Mouse (Mus musculus) ZHBTc4 (cell line): Measurements from ENCODE around the gene Git1.
A peak's percentile ranks its signal among the peaks of the same experiment; 100 is the strongest.

Experiments used
- DNase-seq: peaks from one replicate; pipeline ENCODE4 v3.0.0-alpha.2; 2011; ENCODE audit warnings: low read depth, low spot score

Gene Git1

DNA sequence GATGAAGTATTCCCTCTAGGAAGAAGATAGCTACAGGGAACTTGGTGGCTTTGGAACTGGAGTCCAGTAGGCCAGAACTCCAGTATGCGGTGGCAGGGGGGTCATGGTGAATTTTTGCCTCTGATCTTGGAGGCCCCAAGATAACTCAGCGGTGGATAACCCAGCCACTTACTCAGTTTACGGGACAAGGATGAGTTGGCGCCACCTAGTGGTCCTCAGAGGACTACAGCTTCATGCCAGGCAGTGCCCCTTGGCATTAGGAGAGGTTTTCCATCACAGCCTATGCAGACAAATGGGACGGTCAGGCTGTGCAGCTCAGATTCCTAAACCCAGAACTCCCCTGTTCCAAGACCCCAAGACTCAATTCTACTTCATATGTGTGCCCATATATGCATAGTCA, 8.0 kb downstream of the Git1 start:
- DNase-seq = peak; percentile 78

DNA sequence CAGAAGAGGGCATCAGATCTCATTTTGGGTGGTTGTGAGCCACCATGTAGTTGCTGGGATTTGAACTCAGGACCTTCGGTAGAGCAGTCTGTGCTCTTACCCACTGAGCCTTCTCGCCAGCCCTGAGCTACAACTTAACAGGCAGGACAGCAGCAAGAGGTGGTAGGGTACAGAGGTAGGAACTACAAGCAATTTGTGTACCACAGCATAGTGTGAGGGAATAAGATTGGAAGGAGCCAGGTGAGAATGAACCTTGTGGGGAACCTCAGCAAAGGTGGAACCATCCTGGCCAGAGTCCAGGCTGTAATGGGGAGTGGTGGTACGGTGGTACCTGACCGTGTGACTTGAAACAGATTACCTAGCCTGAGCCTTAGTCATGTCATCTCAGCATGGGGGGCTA, 8.6 kb downstream of the Git1 start:
- DNase-seq = no peak

DNA sequence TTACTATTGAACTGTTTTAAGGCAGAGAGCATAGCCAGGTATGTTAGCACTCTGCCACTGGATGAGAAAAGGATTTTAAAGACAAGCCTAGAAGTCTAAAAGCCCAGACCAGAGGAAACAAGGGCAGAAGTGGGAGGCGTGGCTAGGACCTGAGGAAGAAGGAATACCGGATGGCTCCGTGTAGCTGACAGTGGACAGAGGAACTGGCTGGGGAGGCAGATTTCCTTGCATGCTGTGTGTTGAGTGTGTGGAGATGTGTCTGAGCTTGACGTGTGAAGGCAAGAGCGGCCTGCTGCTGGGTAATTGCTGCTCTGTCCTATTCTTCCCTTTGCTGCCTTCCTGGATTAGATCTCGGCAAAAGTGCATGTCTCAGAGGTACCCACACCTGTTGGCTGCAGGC, 9.1 kb downstream of the Git1 start:
- no peak for DNase-seq

DNA sequence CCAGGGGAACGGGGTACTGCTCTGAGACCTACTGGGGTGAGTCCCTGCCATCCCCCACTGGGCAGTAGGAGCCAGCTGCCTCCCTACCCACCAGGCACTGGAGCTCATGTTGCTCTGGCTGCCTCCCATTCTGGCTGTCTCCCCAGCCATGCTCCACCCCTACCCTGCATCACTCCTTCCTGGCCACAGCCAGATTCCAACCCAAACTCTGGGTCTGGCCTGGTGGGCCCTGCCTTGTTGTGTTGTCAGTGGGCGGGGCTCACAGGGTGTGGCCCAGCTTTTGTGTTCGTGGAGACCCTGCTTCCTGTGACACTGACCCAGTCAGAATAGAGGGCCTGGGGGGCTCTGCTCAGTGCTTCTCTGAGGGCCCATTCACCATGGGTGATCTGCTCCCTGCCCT, 10.1 kb downstream of the Git1 start:
- DNase-seq = peak; percentile 83

DNA sequence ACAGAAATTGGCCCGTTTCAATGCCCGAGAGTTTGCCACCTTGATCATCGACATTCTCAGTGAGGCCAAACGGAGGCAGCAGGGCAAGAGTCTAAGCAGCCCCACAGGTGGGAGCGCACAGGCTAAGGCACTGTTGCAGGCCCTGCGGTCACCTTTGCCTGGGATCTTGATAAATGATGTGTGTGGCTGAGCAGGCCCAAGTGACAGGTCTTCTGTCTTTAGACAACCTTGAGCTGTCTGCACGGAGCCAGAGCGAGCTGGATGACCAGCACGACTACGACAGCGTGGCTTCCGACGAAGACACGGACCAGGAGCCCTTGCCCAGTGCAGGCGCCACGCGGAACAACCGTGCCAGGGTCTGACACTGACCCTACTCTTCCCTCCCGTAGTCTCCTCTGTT, 11.0 kb downstream of the Git1 start:
- DNase-seq = no peak

DNA sequence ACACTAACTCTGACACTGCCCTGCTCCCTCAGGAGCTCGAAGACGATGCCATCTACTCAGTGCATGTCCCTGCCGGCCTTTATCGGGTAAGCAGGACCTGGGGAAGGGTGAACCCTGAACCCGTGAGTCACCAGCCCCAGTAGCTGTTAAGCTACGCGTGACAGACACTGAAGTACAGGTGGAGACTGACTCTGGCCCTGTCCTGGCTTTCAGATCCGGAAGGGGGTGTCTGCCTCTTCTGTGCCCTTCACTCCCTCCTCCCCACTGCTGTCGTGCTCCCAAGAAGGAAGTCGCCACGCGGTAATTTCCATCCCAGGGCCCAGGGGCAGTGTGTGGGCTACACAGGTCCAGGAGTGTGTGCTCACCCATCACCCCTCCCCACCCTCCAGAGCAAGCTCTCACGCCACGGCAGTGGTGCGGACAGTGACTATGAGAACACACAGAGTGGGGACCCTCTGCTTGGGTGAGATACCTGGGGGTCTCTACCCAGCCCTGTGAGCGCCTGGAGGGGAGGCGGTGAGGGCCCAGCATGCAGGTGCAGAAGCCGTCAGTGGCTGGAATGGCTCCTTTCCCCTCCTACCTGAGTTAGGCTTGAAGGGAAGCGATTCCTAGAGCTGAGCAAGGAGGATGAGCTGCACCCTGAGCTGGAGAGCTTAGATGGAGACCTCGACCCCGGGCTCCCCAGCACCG, 12.1 kb downstream of the Git1 start:
- DNase-seq = no peak

DNA sequence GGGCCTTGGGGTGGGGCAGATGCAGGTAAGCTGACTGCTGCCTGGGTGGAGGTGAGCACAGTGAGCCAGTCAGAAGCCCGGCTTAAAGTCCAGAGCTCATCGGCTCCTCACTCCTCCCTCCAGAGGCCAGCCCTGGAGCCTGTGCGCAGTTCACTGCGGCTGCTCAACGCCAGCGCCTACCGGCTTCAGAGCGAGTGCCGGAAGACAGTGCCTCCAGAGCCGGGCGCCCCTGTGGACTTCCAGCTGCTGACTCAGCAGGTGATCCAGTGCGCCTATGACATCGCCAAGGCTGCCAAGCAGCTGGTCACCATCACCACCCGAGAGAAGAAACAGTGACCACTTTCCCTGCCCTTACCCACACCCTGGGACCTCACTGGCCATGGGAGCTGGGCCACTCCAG, 12.9 kb downstream of the Git1 start:
- DNase-seq = no peak

DNA sequence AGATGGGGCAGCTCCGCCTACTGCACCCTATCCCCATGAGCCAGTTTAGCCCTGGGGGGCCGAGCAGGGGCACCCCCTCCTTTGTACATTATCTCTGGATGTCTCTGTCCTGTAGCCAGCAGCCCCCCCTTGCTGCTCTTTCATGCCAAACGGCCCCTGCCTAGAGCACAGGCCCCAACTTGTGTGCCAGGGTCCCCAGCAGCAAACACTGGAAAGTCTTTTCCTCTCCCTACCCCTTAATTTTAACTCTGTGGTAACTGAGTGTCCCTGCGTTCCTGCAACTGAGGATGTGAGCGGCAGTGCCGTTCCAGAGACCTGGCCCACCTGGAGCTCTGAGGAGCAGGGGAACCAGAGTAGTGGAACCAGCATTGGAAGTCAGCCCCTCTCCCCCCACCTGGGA, 13.6 kb downstream of the Git1 start:
- DNase-seq = no peak

DNA sequence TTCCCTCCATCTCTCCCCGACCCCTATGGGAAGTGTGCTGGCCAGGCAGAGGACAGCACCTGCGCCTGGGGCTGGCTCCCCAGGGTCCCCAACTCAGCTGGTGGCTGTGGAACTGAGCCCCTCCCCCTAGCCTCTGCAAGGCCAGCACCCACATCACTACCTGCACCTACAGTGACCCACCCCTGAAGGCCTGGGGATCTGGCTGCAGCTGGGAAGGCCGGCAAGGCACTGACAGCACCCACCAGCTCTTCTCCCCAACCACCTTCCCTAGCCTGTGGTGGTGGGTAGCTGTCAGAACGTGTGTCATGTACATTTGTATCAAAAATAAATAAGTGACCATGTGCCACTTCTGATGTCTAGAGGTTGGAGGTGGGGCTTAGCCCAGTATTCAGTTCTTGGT, 14.1 kb downstream of the Git1 start:
- no peak for DNase-seq

DNA sequence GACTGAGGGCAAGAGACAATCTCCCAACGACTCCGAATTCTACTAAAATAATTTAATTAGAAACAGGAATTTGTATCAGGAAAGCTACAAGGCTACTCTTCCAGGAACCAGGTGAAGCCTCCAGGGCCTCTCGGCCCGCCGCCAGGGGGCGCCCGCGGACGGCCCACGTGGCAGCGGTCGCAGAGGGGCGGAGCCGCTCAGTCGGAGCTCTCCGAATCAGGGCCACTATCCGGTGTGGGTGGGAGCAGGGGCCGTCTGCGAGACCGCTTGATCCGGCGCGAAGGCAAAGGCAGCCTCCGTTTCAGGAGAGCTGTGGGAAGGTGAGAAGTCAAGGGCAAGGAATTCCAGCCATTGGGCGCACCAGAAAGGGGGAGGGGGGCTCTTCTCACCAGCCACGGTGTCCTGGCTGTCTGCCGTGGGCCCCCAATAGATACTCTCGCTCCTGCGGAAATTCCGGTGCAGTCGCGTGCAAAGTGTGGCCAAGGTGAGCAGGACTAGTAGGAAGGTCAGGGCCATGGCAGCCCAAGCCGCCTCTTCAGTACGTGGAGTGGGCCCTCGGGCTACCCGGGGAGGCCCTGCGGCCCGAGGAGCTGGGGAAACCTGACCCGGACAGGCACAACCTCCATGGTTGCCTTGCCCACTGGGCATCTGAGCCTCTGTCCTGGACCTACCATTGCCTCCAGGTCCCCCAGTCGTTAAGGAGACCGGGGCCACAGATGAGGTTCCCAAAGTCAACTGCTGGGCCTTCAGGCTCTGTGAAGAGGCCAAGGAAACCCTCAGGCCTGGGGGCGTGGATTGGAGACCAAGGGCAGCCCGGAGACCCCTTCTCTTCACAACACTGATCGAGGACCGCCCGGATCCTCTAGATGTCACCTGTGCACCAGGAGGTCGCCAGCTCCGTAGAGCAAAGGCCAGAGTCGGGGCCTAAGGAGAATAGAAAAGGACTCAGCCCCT, 15.0 kb downstream of the Git1 start:
- DNase-seq = peak; percentile 91

DNA sequence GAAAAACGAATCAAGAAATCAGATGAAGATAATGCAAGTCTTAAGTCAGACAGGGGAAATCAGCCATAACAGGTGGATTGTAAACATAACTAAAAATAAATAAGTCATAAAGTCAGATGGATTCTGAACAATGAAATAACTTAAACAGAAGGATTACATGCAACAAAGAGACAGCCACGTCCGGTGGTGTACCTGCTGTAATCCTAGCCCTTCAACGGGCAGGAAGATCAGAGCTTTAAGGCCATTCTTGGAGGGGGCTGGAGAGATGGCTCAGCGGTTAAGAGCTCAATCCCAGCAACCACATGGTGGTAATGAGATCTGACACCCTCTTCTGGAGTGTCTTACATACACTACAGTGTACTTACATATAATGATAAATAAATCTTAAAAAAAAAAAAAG, 18.0 kb downstream of the Git1 start:
- no peak for DNase-seq

DNA sequence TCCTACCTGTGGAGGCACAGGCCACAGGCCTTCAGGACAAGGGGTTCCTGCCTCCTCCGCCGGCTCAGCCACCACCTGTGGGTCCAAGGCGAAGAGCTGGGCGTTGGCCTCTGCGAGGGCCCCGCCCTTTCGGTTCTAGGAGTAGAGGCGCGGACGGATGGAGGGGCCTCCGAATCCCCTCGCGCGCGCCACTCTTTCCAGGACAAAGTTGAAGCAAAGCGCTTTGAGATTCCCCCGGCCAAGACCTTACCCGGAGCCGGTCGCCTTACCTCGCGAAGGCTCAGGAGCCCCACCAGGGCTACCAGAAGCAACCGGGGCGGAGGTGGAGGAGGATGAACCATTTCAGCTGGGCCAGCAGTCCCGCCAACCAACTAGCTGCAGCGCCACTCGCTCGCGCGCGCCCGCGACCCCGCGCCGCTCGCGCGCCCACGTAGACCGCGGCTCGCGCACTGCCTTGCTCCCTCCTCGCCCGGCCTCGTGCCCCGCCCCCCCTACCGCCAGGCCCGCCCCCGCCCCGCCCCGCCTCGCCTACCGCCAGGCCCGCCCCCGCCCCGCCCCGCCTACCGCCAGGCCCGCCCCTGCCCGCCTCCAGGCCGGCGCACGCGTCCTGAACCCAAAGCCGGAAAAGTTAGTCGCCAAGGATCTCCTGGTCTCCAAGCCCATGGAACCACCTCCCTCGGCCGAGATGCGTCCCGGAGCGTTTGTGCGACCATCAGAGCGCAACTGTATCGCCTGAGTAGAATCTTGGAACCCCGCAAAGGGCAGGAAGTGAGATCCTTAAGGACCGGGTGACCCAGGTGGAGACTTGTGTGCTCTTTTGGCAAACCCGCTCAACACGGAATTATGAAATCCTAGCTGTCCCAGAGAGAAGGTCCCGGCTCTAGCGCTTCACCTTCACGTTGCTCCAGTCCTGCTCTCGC, 19.8 kb downstream of the Git1 start:
- DNase-seq = peak; percentile 94

DNA sequence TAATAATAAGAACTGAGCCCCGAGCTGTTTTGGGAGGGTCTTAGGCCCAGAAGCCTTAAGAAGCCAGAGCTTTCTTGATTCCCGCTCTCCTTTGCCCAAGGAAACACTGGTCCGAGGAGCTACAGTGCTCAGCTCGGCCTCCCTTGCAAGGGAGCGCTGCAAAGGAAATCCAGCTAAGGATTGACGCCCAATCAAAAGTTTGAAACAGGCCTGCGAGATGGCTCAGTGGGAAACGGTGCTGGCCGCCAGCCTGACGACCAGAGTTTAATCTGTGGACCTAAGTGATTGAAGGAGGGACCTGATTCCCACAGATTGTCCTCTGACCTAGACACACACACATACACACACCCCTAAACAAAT, 20.4 kb downstream of the Git1 start:
- no peak for DNase-seq

DNA sequence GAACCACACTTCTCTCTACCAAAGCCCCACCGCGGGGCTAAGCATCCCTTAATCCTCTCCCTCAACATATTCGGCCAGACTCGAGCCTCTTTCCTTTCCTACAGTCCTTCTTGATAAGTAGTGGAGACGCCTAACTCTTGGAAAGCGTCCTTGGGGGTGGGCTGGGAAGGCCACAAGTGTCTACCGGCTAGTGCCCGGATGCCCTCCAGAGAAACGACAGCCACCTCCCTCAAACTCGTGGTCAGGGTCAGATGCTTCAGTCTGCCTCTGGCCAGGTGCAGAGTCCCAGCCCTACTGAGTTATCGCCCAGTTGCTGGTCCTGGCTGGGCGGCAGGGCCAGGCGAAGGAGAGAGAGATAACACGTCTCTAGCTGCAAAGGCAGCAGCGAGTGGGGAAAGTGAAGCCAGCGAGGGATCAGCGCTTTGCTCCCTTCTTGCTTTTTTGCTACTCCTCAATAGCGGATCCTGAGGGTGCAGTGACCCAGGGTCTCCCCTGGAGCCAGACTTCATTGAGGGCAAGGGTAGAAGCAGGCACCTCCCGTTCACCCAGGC, 21.0 kb downstream of the Git1 start:
- no peak for DNase-seq

DNA sequence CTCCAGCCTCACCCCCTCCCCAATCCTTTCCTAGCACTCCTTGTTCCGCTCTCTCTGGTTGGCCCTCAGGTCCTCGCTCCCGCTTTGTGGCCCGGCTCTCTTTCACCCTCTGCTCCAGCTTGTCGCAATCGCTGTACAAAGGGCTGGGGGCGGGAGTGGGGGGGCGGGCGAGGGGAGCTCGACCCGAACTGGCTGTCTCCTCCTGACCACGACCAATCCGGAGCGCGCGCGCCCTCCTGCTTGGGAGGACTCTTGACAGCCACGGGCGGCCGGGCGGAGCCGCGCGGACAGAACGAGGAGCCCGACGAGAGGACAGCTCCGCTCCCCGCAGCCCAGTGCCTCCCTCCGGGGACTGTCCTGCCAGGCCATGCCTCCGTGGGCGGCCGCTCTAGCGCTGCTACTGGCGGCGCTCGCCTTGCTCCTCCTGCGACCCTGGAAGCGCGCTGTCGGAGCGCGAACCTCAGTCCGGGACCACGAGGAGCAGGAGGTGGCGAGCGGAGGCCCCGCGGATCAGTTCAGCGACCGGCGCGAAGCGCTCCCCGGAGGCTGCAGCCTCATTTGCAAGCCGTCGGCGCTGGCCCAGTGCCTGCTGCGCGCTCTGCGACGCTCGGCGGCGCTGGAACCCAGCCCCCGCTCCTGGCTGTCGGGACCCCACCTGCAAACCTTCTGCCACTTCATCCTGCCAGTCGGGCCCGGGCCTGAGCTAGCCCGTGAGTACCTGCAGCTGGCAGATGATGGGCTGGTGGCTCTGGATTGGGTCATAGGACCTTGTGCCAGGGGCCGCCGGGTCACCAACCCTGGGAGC, 21.7 kb downstream of the Git1 start, which contains the start of gene Abhd15:
TSS of gene Abhd15 (plus strand) at position 290 of the 805 bp plus-strand sequence.
- DNase-seq = peak; percentile 83

DNA sequence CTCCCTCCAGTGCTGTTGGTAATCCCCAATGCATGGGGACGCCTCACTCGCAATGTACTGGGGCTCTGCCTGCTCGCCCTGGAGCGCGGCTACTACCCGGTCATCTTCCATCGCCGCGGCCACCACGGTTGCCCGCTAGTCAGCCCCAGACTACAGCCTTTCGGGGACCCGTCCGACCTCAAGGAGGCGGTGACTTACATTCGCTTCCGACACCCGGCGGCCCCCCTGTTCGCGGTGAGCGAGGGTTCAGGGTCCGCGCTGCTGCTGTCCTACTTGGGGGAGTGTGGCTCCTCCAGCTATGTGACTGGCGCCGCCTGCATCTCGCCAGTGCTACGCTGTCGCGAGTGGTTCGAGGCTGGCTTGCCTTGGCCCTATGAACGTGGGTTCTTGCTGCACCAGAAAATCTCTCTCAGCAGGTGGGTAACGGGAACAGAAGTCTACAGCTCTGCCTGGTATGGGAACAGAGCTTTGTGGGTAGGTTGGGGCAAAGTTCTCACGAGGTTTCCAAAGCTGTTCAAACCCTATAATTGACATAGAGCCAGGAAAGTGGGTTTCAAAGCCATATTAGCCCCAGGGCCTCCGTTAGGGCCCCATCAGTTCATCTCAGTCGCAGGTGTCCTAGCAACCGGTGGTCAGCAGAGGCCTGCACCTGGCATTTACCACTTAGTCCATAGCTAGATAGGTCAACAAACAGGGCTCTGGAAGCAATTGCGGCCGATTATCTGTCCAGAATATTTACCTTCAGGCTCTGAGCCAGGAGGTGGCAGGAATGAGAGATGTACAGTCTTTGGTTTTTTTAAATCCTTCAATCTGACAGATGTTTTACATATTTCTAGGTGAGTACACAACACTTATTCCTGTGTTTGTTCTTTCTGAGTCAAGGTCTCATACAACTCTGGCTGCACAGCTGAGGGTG, 22.5 kb downstream of the Git1 start, which contains the start of gene Trp53i13:
TSS of gene Trp53i13 (minus strand) at position 344 of the 916 bp plus-strand sequence.
- DNase-seq = peak; percentile 47

DNA sequence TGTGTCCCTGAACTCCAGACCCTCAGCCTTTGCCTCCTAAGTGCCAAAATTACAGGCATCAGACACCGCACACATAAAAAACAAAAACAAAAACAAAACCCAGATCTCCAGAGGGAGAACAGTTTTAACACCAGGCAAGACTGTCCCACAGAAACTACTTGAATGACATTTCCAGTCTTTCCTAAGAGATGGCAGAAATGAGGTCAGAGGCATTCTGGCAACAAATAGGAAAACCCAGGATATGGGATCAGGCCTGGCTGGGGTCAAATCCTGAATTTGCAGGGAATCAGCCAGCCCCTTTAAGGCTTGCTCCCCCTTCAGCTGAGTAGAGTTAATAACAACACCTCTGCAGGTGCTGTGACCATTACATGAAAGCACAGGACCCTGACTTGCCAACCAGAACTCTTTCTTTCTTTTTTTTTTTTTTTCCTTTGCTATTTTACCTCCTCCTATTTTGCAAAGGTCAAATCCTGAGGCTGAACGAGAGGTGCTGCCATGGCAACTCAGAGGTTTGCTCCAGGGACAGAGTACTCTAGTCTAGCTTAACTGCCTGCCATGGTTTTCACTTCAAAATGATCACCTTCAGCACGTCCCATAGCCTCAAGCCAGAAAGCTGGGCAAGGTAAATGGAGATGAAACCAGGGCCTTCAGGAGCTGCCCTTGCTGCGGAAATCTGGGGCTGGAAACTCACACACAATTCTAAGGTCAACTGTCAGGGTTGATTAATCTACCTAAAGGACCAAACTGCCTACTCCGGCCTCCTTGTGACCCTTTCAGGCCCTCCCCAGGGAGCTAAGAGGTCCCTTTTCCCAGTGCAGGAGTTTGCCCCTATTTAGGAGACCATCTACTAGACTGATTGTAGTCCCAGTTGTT, 23.4 kb downstream of the Git1 start:
- no peak for DNase-seq

DNA sequence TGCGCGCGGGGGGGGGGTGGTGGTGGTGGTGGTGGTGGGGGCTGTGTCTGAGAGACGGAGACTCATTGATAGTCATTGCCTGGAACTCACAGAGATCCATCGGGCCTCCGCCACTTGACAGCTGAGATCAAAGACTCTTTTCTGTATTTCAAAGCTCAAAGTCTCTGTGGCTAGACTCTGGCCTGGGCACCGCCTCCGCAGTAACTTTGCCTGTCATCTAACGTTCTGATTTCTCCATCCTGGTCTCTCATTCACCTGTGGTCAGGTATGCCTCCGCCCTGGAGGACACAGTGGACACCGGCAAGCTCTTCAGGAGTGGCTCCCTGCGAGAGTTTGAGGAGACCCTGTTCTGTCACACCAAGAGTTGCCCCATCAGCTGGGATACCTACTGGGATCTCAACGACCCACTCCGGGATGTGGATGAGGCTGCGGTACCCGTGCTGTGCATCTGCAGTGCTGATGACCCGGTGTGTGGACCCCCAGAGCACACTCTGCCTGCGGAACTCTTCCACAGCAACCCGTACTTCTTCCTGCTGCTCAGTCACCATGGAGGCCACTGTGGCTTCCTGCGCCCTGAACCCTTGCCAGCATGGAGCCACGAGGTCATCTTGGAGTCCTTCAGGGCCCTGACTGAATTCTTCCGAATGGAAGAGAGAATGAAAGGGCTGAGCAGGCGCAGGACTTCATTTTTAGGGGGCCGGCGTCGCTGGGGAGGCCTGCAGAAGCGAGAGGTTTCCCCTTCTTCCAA, 24.9 kb downstream of the Git1 start:
- no peak for DNase-seq
